Mouse (Mus musculus): ENCODE results near the gene Chchd3. TPM values are rescaled to one million over a fixed set of nuclear protein-coding genes. Genes with fewer than 3 reads are reported as not detected.

Chchd3 gene
- polyA plus RNA-seq, 1 experiment from 2014 or later: 135 TPM

DNA sequence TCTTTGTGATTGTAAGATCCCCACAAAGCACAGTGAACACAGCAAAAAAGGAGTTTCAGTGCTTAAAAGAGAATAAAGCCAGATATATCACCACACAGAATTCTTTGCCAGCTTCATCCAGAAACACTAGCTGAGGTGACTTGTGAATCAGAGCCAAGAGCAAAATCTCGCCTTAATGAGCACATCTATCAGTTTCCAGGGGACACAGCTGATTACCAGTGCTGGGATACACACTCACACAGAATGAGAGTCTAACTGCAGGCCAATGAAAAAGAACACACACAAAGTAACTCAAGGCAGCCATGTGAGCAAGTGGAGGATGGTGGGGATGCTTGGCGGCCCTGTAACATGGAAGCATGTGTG lies 222.1 kb downstream of the Chchd3 start:
- ATAC-seq (replicated peaks; ENCODE audit: low FRiP score) (no peak), DNase-seq (ENCODE audit: low spot score) (no peak)
- no peak overlapping the region for H3K27ac ChIP-seq (ENCODE audit: low read depth, low read length)

DNA sequence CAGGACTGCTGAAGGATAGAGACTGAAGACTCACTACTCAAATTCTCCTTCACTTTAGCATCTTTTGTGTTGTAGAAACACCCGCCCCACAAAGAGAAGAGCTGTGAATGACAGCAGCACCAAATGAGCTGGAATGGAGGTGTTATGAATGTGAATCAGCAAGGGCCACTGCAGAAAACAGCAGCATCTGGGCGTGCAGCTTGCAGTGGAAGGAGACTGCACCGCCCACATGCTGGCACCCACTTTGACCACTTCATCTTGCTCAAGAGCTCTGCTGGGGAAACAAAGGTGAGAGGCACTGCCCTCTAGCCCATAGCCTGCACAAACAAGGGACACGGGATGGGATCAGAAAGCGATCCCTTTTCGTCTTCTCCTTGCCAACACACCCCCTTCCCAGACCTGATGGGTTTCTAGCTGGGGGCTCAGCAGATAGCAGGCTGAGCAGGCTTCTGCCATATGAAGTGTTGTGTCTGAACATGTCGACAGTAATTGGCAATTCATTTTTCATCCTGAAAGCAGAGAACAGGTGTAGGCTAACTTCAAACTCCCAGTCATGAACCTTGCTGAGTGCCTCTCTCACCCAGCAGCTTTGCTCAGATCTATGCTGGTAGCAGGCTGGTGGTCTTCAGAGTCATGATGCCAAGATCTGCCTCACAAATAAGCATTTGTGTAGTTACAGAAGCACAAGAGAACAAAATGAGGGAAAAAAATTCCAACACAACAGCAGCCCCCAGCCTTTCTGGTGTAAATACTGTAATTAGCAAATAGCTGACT lies 222.7 kb downstream of the Chchd3 start:
- Histone ChIP-seq H3K4me3 (ENCODE audit: low read depth, low read length) (no peak overlapping the region), H3K9me3 (ENCODE audit: control insufficient read depth, low read length) (no peaks in the 10 kb centered on the region), H3K36me3 (ENCODE audit: control insufficient read depth, insufficient read depth, low read length) (no peaks in the 10 kb centered on the region), H3K4me2 (ENCODE audit: low read depth, low read length, severe bottlenecking) (no peak overlapping the region), H3K4me1 (replicated peaks; ENCODE audit: control insufficient read depth, insufficient read depth, low read length) (no peaks in the 10 kb centered on the region), H3K27ac (ENCODE audit: low read depth, low read length) (no peak overlapping the region), H3K9ac (ENCODE audit: low read length) (no peak overlapping the region), H3K27me3 (ENCODE audit: control insufficient read depth, insufficient read depth, low read length) (no peaks in the 10 kb centered on the region)
- ATAC-seq (replicated peaks; ENCODE audit: low FRiP score) (no peak), DNase-seq (ENCODE audit: low spot score) (no peak)
- 70% methylated on average over 7 of the region's 7 CpGs for WGBS

More for the DNA sequence above, 222.1 kb downstream of the Chchd3 start:
- Histone ChIP-seq H3K27me3 (ENCODE audit: control insufficient read depth, insufficient read depth, low read length) (no peaks in the 10 kb centered on the region), H3K4me1 (replicated peaks; ENCODE audit: control insufficient read depth, insufficient read depth, low read length) (no peaks in the 10 kb centered on the region), H3K9me3 (ENCODE audit: control insufficient read depth, low read length) (no peaks in the 10 kb centered on the region), H3K36me3 (ENCODE audit: control insufficient read depth, insufficient read depth, low read length) (no peaks in the 10 kb centered on the region), H3K9ac (ENCODE audit: low read length) (no peak overlapping the region), H3K4me3 (ENCODE audit: low read depth, low read length) (no peak overlapping the region), H3K4me2 (ENCODE audit: low read depth, low read length, severe bottlenecking) (no peak overlapping the region)
- 78% methylated on average over 2 of the region's 2 CpGs for WGBS

DNA sequence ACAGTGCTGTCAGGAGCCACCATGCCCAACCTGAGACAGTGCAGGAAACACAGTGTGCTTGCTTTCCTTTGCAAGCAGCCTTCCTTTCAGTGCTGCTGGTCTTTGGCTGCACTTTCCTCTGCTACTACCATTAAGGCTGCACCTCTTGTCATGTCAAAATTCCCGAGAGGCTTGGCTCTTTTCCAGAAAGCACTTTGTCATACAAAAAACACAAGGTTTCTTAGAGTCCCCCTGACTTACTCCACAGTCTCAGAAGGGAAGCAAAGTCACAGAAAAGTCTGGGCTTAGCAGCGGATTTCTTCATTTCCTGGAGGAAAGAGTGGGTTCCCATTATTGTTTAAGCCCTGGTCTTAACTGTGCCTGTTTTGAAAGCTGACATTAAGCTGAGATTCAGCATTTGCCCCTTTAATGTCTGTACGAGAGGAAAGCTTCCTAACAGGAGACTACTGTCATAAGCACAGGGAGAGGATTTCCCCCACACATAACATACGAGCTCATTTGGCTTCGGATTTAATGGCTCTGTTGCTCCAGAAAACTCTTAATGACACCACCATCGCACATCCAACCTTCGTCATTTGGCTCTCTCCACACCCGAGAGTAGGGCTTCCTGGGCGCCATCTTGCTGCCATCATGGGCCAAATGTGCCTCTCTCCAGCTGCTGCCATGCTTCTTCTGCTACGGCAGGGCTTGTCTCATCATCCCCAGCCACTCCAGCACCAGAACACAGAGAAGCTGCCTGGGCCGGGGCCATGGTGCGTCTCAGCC lies 236.0 kb downstream of the Chchd3 start:
- no peaks in the 10 kb centered on the region for H3K27me3 ChIP-seq (ENCODE audit: control insufficient read depth, insufficient read depth, low read length)
- H3K9ac ChIP-seq (ENCODE audit: low read length): no peak overlapping the region
- H3K4me1 ChIP-seq (replicated peaks; ENCODE audit: control insufficient read depth, insufficient read depth, low read length): no peaks in the 10 kb centered on the region
- DNase-seq (ENCODE audit: low spot score) (no peak), ATAC-seq (replicated peaks; ENCODE audit: low FRiP score) (no peak)
- no peak overlapping the region for H3K4me2 ChIP-seq (ENCODE audit: low read depth, low read length, severe bottlenecking)
- no peaks in the 10 kb centered on the region for H3K36me3 ChIP-seq (ENCODE audit: control insufficient read depth, insufficient read depth, low read length)
- no peaks in the 10 kb centered on the region for H3K9me3 ChIP-seq (ENCODE audit: control insufficient read depth, low read length)
- no peak overlapping the region for H3K4me3 ChIP-seq (ENCODE audit: low read depth, low read length)
- no peak overlapping the region for H3K27ac ChIP-seq (ENCODE audit: low read depth, low read length)
- 91% methylated on average over 12 of the region's 12 CpGs for WGBS

DNA sequence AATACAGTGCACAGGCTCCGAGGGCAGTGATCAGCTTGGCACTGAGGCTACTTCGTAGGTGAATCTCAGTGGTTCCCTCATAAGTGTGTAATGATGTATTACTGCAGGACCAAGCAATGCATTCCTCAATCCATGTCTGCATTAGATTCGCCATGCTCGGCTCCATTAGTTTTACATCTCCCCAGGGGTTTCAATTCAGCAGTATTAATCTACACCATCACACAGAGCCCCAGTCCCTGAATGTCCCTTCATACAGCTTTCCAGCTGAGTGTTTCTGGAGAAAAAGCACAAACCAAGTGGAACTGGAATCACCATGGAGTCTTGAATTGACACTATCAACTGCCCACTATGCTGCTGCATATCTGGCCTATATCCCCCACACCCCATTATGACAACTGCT lies 241.1 kb downstream of the Chchd3 start:
- WGBS: 83% methylated on average over 4 of the region's 4 CpGs
- Histone ChIP-seq H3K36me3 (ENCODE audit: control insufficient read depth, insufficient read depth, low read length) (no peaks in the 10 kb centered on the region; the same call in 1 of the 2 replicates), H3K4me2 (ENCODE audit: low read depth, low read length, severe bottlenecking) (no peak overlapping the region), H3K4me3 (ENCODE audit: low read depth, low read length) (no peak overlapping the region), H3K4me1 (replicated peaks; ENCODE audit: control insufficient read depth, insufficient read depth, low read length) (no peaks in the 10 kb centered on the region), H3K27ac (ENCODE audit: low read depth, low read length) (no peak overlapping the region), H3K9ac (ENCODE audit: low read length) (no peak overlapping the region), H3K27me3 (ENCODE audit: control insufficient read depth, insufficient read depth, low read length) (no peaks in the 10 kb centered on the region), H3K9me3 (ENCODE audit: control insufficient read depth, low read length) (no peaks in the 10 kb centered on the region)
- DNase-seq (ENCODE audit: low spot score) (no peak), ATAC-seq (replicated peaks; ENCODE audit: low FRiP score) (no peak)

DNA sequence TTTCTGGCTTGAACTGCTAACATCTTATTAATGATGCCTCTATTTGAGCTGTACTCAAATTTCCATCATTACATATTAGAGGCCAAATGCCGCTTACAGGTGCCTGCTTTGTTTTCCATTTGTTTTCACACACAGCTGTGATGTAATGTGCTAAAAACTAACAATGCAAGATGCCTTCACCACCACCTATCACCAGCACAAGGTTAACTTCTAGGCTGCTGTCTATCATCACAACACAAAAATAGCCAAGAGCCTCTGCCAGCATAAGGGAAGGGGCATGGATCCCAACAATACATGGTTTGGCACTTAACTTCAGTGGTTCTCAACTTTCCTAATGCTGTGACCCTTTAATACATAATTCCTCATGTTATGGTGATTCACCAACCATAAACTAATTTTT lies 251.3 kb downstream of the Chchd3 start:
- H3K36me3 ChIP-seq (ENCODE audit: control insufficient read depth, insufficient read depth, low read length): no peaks in the 10 kb centered on the region
- no peak for DNase-seq (ENCODE audit: low spot score)
- no peaks in the 10 kb centered on the region for H3K27me3 ChIP-seq (ENCODE audit: control insufficient read depth, insufficient read depth, low read length)
- H3K27ac ChIP-seq (ENCODE audit: low read depth, low read length): no peak overlapping the region
- H3K4me1 ChIP-seq (replicated peaks; ENCODE audit: control insufficient read depth, insufficient read depth, low read length): no peaks in the 10 kb centered on the region
- no peak overlapping the region for H3K4me2 ChIP-seq (ENCODE audit: low read depth, low read length, severe bottlenecking)
- 94% methylated on average over 1 of the region's 1 CpGs for WGBS
- no peak for ATAC-seq (replicated peaks; ENCODE audit: low FRiP score)
- H3K9me3 ChIP-seq (ENCODE audit: control insufficient read depth, low read length): no peaks in the 10 kb centered on the region
- no peak overlapping the region for H3K9ac ChIP-seq (ENCODE audit: low read length)
- H3K4me3 ChIP-seq (ENCODE audit: low read depth, low read length): no peak overlapping the region

DNA sequence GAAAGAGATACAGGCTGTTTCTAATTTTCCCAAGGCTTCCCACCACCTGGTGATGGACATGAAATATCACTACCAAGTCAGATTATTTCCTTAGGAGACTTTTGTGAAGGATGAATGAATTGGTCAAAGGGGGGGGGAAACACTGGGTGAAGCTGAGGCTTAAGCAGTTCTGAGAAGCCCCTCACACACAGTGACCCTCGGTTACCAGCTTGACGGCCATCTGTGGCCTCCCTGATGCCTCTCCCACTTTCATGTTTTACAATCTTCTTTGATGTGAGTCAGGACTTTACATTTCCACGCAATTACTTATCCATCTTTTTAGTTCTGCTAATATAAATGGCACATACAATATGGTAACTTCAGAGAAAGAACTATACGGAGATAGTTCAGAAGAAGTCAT lies 252.3 kb downstream of the Chchd3 start:
- H3K27ac ChIP-seq (ENCODE audit: low read depth, low read length): no peak overlapping the region
- no peaks in the 10 kb centered on the region for H3K27me3 ChIP-seq (ENCODE audit: control insufficient read depth, insufficient read depth, low read length)
- H3K4me3 ChIP-seq (ENCODE audit: low read depth, low read length): no peak overlapping the region
- H3K9ac ChIP-seq (ENCODE audit: low read length): no peak overlapping the region
- ATAC-seq (replicated peaks; ENCODE audit: low FRiP score): no peak
- no peaks in the 10 kb centered on the region for H3K4me1 ChIP-seq (replicated peaks; ENCODE audit: control insufficient read depth, insufficient read depth, low read length)
- DNase-seq (ENCODE audit: low spot score): no peak
- no peak overlapping the region for H3K4me2 ChIP-seq (ENCODE audit: low read depth, low read length, severe bottlenecking)
- H3K9me3 ChIP-seq (ENCODE audit: control insufficient read depth, low read length): no peaks in the 10 kb centered on the region
- 68% methylated on average over 4 of the region's 4 CpGs for WGBS
- no peaks in the 10 kb centered on the region for H3K36me3 ChIP-seq (ENCODE audit: control insufficient read depth, insufficient read depth, low read length)

DNA sequence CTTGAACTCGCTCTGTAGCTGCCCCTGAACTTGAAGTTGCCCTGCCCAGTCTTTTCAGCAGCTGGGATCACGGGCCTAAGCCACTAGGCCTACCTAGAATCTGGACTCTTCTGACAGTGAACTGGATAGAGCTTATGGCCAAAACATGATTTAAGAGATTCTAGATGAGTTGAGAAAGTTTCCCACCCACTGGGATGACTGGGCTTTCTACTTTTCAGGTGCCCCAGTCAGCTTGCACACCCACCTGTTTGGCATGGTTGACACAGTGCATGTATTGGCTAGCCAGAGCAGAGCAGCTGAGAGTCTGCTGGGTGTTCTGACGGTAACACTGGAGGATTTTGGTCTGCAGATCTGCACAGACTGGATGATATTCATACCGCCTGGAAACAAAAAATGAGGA lies 256.4 kb downstream of the Chchd3 start:
- no peak overlapping the region for H3K27ac ChIP-seq (ENCODE audit: low read depth, low read length)
- ATAC-seq (replicated peaks; ENCODE audit: low FRiP score): no peak
- WGBS: 87% methylated on average over 4 of the region's 4 CpGs
- no peaks in the 10 kb centered on the region for H3K9me3 ChIP-seq (ENCODE audit: control insufficient read depth, low read length)
- no peak overlapping the region for H3K4me3 ChIP-seq (ENCODE audit: low read depth, low read length)
- H3K36me3 ChIP-seq (ENCODE audit: control insufficient read depth, insufficient read depth, low read length): no peaks in the 10 kb centered on the region
- H3K4me1 ChIP-seq (replicated peaks; ENCODE audit: control insufficient read depth, insufficient read depth, low read length): no peaks in the 10 kb centered on the region
- no peak overlapping the region for H3K9ac ChIP-seq (ENCODE audit: low read length)
- H3K4me2 ChIP-seq (ENCODE audit: low read depth, low read length, severe bottlenecking): no peak overlapping the region
- no peak for DNase-seq (ENCODE audit: low spot score)
- H3K27me3 ChIP-seq (ENCODE audit: control insufficient read depth, insufficient read depth, low read length): no peaks in the 10 kb centered on the region

DNA sequence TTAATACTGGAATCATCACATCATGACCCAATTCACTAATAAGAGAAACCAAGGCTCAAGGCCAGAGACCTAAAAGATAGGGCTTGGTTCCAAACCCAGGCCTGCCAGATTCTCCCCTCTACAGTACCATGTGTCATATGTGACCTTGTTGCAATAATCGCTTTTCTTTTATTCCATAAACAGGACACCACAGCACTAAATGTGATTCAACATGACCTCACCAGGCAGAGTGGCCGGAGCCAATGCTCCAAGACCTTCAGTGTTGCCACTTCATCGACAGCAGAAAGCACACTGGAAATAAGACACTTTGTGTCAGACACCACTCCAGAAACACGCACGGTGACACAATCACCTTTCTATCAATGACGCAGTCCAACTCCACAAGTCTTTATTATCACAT lies 258.3 kb downstream of the Chchd3 start:
- no peak overlapping the region for H3K4me2 ChIP-seq (ENCODE audit: low read depth, low read length, severe bottlenecking)
- no peak for ATAC-seq (replicated peaks; ENCODE audit: low FRiP score)
- H3K36me3 ChIP-seq (ENCODE audit: control insufficient read depth, insufficient read depth, low read length): no peaks in the 10 kb centered on the region
- H3K9ac ChIP-seq (ENCODE audit: low read length): no peak overlapping the region
- H3K9me3 ChIP-seq (ENCODE audit: control insufficient read depth, low read length): no peaks in the 10 kb centered on the region
- DNase-seq (ENCODE audit: low spot score): no peak
- no peak overlapping the region for H3K27ac ChIP-seq (ENCODE audit: low read depth, low read length)
- WGBS: 97% methylated on average over 6 of the region's 6 CpGs
- H3K4me3 ChIP-seq (ENCODE audit: low read depth, low read length): no peak overlapping the region
- no peaks in the 10 kb centered on the region for H3K27me3 ChIP-seq (ENCODE audit: control insufficient read depth, insufficient read depth, low read length)
- no peaks in the 10 kb centered on the region for H3K4me1 ChIP-seq (replicated peaks; ENCODE audit: control insufficient read depth, insufficient read depth, low read length)

DNA sequence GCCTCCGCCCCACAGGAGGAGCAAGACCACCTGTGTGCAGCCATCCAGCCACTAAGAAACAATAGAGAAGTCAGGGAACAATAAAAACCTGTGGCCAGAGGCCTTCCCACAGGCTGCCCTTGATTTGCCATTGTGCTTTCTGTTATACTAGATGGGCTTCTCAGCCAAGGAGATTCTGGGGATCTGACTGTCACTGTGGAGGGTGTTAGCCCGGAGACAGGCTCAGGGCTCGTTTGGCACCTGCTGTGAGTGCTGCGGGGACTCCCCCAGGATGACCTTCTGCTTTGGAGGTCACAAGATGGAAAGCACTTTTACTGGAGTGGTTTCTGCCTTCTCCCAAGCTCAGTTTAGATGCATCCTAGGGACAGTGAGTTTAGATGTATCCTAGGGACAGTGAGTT lies 262.5 kb downstream of the Chchd3 start:
- no peaks in the 10 kb centered on the region for H3K4me1 ChIP-seq (replicated peaks; ENCODE audit: control insufficient read depth, insufficient read depth, low read length)
- DNase-seq (ENCODE audit: low spot score): no peak
- H3K27ac ChIP-seq (ENCODE audit: low read depth, low read length): no peak overlapping the region
- H3K4me2 ChIP-seq (ENCODE audit: low read depth, low read length, severe bottlenecking): no peak overlapping the region
- H3K27me3 ChIP-seq (ENCODE audit: control insufficient read depth, insufficient read depth, low read length): no peaks in the 10 kb centered on the region
- ATAC-seq (replicated peaks; ENCODE audit: low FRiP score): no peak
- 28% methylated on average over 4 of the region's 4 CpGs for WGBS
- no peak overlapping the region for H3K4me3 ChIP-seq (ENCODE audit: low read depth, low read length)
- H3K9me3 ChIP-seq (ENCODE audit: control insufficient read depth, low read length): no peaks in the 10 kb centered on the region
- H3K9ac ChIP-seq (ENCODE audit: low read length): no peak overlapping the region
- H3K36me3 ChIP-seq (ENCODE audit: control insufficient read depth, insufficient read depth, low read length): no peaks in the 10 kb centered on the region
